Mouse (Mus musculus) heart, postnatal 14 days (tissue): Measurements from ENCODE around the gene Phf23. TPM values are rescaled to one million over a fixed set of nuclear protein-coding genes. Genes with fewer than 3 reads are reported as not detected.
"Not testable (repeated sequence)": the region's sequence is repeated elsewhere in the genome, so short reads cannot be mapped to it uniquely, and the experiment has no call there.

ENCODE experiments used
- DNase-seq, 2 experiments: peaks; one replicate each; pipeline ENCODE4 v3.0.0; 2021 to 2022
- intact Hi-C: fragments of 180-260 bp; cut with DNase I; formaldehyde crosslinking; loops from one replicate; pipeline ENCODE4 v1.15.1; 2025
- long read RNA-seq, 2 experiments: library from polyadenylated mRNA; stranded (forward); transcript quantifications; one replicate each; pipeline ENCODE4 v2.0.0; 2021
- total RNA-seq, 2 experiments: library from RNA; stranded (reverse); gene quantifications; 2 replicates each; pipeline ENCODE4 v1.2.3; 2021

Gene Phf23
- total RNA-seq, result 10 to 100 TPM; 27.4 to 31.5 TPM
- long read RNA-seq, experiment 1, transcript Phf23-201 (5 exons, 2,006 nt), result major isoform, 30 of 40 reads
- long read RNA-seq, experiment 1, partial matches to known transcripts, result 4 of 40 reads
- long read RNA-seq, experiment 1, other reads (novel, unspliced or antisense), result 2 of 40 reads
- long read RNA-seq, experiment 2, transcript Phf23-201 (5 exons, 2,006 nt), result major isoform, 18 of 30 reads
- long read RNA-seq, experiment 2, partial matches to known transcripts, result 1 of 30 reads
- long read RNA-seq, experiment 2, other reads (novel, unspliced or antisense), result 8 of 30 reads

DNA sequence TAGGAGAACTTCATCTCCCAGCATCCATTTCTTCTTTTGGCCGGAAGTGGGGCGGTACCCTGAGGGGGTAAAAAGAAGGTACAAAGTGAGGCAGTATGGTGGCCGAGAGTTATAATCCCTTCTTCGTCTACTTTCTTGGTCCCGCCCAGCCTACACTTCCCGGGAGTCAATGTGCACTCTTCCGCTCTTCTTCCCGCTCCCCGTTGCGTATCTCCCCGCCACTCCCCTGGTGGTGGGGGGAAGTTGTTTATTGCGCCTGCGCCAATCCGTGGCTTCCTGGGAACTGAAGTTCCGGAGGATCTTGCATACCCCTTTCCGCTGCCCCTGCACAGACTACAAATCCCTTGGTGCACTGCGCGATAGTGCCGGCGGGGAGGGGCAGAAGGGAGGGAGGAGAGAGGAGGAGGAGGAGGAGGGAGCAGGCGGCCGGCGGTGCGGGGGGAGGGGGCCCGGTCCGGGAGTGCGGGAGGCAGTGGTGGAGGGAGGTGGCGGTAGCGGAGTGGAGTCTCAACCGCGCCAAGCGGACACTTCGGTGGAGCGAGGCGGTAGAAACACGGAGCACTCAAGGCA is at the start of gene Phf23:
Gene Phf23 (plus strand): TSS at position 387 of the 570 bp plus-strand sequence.
- peak; percentile 96 to 97 for DNase-seq
- intact Hi-C loops, result loop anchor here (10.0 kb wide), 1 partner anchor 659 kb away; the partner anchor contains the start of genes Eno3 and Pfn1

DNA sequence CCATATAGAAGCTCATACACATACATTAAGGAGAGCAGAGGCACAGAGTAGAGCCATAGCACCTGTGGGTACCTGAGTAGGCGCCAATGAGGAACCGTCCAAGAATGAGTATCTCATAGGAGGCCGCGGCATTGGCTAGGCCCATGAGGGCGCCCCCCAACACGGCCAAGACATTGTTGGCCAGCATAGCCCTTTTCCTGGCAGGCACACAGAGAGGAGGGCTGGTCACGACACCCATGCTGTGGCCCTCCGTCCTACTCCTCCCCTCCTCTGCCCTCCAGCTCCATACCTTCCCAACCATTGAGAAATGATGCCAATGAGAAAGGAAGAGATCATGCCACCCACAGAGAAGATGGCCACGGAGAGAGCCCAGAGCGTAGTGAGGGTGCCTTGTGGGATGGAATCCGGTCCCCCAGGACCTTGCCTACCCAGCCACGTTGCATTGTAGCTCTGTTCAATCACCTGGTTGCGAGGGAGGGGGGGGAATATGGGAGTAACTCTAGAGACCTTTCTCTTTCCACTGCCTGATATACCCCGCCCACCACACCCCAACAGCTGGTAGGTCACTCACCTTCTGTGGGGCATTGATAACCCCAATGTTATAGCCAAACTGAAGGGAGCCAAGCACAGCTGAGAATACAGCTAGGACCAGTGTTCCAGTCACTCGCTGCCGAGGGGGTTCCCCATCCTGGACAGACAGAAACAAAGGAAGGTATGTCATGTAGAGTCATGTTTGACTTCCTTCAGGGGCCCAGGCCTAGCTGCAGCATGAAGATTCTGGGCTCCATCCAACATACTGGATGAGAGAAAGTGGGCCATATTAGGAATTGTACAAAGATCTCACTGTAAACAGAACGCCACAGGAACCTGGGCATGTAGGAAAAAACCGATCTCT is 49.3 kb upstream of the Phf23 start:
- DNase-seq, result no peak

DNA sequence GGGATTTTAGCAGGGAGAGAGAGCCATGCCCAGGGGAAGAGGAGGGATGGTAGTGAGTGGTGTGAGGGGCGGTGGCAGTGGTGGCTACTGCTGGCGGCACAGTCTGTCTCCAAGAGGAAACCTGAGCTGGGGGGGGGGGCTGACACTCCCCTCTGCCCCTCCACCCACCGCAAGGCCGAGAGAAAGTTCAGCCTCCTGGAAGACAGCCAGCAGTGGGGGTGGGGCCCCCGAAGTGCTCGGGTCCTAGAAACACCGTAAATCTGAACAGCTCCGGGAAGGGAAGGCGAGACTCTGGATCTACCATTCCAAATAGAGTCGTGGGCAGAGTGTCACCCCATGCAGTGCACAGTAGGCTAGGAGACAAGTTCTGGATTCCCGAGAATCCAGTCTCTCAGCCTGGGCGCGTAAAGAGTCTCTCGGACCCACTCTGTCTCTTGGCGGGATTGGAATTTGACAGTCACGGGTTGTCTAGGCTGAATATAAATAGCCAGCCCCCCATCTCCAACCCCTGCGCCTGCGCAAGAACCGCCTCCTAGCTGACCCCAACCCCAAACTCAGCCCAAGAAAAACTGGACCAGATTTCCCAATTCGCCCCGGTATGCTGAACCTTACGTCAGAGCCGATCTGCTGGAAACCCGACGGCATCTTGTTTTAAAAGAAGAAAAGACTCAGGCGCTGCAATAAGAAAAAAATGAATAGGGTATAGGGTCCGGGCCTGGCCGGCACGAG is 48.1 kb upstream of the Phf23 start:
- peak; percentile 70 to 81 for DNase-seq
- intact Hi-C loops, result loop anchor here (1.0 to 2.0 kb wide), 2 partner anchors 13 to 67 kb away; partner anchors contain the start of gene Kctd11

More for the DNA sequence above, 49.3 kb upstream of the Phf23 start:
- intact Hi-C loops, result no loop called here

DNA sequence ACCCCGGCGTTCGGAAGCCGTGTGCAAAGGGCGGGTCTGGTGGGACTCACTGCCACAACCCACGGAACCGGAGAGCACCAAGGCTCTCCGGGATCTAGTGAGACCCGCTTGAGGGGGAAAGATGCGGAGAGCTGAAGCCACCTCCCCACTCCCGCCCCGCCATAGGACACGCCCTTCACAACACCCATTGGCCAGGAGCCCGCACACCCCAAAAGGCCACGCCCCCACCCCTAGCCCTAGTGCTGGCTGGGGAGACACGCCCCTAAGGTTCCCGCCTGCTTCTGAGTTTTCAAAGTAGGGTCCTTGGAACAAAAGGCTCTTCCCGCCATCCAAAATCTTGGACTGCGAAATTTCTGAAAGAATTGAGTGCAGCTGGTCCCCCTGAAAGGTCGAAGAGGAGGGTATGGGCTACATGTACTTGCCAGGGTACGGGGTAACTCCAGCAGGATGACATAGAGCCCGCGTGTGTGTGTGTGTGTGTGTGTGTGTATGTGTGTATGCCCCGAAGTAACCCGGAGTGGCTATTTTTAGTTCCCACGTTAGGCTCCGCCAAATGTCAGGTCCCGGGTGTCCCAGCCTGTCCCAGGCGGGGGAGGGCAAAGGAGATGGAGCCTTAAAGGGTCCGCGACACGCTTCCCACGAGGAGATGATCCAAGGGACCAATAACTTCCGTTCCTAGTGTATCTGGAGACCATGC is 47.4 kb upstream of the Phf23 start, which contains the start of gene Slc2a4:
Gene Slc2a4 (minus strand): TSS at position 123 of the 697 bp plus-strand sequence.
- DNase-seq, result peak; percentile 92 to 96
- intact Hi-C loops, result loop anchor here (1.0 to 2.0 kb wide), 2 partner anchors 14 to 67 kb away; partner anchors contain the start of gene Kctd11

DNA sequence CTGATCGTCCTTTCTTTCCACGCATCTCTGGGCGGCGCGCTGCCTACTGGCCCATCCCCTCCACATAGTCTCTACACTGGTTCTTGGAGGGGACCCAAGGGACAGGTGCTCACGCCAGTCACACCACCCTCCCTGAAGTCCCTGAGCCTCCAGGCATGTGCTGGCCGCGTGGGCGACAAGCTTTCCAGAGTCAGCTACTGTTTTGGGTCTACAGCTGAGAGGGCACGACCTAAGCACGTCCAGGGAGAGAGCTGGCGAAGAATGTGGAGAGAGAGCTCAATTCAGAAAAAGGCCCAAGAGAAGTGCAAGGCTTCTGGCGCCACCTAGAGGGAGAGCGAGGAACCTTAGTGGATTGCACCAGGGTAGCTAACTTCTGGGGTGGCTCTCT is 46.8 kb upstream of the Phf23 start:
- peak; percentile 88 to 94 for DNase-seq
- intact Hi-C loops, result loop anchor here (1.0 to 2.0 kb wide), 2 partner anchors 14 to 68 kb away; partner anchors contain the start of gene Kctd11

DNA sequence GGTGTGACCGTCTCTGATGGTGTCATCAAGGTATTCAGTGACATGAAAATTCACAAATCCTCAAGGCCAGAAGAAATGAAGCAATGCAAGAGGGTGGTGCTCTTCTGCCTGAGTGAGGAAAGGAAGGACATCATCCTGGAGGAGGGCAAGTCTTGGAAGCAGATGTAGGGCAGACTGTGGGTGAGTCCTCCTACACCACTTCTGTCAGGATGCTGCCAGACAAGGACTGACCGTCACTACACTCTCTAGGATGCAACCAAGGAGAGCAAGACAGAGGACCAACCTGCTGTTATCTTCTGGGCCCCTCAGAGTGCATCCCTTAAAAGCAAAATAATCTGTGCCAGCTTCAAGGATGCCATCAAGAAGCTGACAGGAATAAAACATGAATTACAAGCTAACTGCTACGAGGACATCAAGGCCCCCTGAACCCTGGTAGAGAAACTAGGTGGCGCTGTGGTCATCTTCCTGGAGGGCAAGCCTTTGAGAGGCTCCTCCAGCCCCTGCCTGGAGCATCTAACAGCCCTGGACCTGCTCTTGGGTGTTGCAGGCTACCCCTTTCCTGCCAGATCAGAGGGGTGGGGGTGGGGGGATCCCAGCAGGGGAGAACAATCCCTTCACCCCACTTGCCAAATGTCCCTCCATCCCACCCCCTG is 44.6 kb upstream of the Phf23 start:
- intact Hi-C loops, result no loop called here
- DNase-seq, result peak in 1 of 2 experiments; percentile 39

DNA sequence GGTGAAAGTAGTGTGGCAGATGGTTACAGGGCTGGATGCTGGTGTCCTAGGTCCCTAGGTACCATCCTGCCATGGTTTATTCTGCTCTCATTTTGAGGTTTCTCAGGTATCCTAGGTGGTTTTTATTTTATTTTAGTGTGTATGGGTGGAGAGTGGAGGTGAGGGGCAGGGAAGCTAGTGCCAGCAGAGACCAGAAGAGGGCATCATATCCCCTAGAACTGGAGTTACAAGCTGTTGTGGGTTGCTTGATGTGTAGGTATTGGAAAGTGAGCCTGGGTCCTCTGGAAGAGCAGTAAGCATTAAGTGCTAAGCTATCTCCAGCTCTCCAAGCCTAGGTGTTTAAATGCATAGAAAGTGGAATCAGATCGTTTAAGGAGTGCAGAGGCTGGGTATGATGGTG is 43.3 kb upstream of the Phf23 start:
- DNase-seq, result no peak
- intact Hi-C loops, result no loop called here

DNA sequence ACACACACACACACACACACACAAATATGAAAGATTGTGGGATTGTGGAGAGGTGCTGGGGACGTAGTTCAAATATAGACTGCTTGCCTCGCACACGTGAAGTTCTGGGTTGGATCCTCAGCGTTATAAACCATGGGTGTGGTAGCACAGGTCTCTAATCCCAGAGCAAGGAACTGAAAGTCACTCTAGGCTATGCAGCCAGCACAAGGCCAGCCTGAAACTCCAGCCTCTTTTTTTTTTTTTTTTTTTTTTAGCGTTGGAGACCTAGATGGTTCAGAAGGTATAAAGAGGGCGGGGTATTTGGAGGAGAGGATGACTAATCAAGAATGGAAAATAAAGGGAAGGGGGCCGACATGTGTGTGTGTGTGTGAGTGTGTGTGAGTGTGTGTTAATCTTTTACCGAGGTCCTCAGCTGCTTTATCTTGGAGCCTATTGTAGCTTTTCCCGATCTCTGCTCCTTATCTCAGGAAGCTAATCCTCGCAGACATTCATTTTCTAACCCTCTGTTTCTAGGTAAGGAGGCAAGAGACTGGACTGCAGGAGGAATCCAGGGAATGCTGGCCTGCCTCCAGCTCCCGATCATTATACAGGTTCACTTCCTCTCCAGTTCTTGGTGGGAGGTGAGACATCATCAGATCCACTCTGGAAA is 42.2 kb upstream of the Phf23 start:
- intact Hi-C loops, result no loop called here
- DNase-seq, result no peak

DNA sequence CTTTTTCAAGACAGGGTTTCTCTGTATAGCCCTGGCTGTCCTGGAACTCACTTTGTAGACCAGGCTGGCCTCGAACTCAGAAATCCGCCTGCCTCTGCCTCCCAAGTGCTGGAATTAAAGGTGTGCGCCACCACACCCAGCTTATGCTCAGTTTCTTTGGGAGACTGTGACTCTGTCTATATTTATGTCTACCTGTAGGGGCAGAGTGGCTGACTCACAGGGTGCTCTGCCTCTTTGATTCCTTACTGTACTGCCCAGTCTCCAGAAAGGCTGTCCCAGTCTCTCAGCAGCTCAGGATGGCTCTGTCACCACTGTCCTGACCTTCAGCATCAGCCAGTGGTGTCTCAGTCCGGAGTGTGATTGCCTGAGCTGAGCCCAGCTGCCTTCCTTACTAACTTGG is 40.0 kb upstream of the Phf23 start:
- intact Hi-C loops, DNase-seq: not testable (repeated sequence)

DNA sequence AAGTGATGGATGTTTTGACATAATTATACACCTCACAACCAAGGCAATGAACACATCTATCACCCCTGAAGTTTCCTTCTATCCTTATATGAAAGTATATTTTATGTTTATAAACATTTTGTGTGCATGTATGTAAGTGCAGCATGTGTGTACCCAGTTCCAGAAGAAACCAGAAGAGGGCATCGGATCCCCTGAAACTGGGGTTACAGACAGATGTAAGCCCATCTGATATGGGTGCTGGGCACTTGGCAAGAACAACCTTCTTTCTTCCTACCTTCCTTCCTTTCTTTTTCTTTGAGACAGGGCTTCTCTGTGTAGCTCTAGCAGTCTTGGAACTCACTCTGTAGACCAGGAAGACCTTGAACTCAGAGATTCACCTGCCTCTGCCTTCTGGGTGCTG is 39.4 kb upstream of the Phf23 start:
- DNase-seq, result no peak
- intact Hi-C loops, result no loop called here

DNA sequence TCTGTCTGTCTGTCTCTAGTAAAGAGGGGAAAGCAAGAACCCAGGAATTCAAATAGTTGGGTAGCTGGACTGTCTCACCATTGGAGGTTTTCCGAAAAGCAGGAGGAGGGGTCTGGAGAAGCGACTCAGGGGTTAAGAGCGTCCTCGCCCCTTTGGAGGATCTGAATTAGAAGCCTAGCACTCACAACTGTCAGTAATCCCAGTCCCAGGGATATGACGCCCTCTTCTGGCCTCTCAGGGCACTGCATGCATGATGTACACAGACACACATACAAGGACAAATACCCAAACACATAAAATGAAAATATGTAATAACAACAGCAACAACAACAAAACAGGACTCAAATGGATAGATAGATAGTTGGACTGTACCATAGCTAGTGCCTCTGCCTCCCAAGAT is 35.0 kb upstream of the Phf23 start:
- no peak for DNase-seq
- intact Hi-C loops, result no loop called here

DNA sequence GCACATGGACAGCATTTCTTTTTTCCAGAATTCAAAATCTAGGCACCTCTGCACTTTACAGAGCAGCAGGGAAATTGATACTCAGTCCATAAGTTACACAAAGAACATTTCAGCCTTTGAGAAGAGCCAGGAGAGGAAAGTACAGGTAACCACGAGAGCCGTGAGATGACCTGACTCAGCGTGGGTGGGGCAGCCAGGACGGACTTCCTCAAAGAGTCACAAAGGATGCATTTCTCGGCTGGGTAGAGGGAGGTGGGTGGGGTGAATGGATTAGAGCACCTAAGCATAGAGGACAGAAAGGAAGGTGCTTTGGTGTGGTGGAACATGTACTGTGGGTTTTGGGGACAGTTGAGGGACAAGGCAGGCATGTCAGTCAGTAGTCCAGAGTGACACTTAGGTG is 33.7 kb upstream of the Phf23 start:
- DNase-seq, result no peak
- intact Hi-C loops, result loop anchor here (2.0 kb wide), 1 partner anchor 15 kb away; no protein-coding TSS in a partner anchor

DNA sequence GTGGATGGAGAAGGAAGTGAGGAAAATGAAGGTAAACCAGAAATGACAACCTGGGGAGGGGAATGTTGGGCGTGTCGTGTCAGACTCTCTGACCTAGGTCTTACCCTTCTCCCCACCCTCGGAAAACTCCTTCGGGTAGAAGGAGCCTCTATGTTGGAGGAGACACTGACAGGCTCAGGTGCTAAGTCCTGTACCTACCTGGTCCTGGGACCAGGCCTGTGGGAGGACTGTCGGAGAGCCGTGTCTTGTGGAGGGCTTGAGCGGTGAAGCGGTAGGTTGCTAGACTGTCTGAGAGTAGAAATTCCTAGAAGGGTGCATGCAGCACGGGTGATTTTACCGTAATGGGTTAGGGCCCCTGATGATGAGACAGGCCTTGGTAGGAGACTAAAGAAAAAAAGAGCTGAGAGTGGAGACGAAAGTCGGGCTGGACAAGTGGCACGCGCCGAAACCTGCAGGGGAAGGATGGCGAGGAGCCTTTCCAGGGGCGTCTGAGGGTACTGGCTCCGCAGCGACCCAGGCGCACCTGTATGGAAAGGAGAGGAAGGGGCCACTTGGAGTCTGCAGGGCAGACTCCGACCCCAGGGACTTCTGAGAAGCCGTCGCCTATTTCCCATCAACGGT is 30.8 kb upstream of the Phf23 start, which contains the start of gene Cldn7:
Gene Cldn7 (plus strand): TSS at position 130 of the 621 bp plus-strand sequence.
- intact Hi-C loops, result no loop called here
- no peak for DNase-seq

DNA sequence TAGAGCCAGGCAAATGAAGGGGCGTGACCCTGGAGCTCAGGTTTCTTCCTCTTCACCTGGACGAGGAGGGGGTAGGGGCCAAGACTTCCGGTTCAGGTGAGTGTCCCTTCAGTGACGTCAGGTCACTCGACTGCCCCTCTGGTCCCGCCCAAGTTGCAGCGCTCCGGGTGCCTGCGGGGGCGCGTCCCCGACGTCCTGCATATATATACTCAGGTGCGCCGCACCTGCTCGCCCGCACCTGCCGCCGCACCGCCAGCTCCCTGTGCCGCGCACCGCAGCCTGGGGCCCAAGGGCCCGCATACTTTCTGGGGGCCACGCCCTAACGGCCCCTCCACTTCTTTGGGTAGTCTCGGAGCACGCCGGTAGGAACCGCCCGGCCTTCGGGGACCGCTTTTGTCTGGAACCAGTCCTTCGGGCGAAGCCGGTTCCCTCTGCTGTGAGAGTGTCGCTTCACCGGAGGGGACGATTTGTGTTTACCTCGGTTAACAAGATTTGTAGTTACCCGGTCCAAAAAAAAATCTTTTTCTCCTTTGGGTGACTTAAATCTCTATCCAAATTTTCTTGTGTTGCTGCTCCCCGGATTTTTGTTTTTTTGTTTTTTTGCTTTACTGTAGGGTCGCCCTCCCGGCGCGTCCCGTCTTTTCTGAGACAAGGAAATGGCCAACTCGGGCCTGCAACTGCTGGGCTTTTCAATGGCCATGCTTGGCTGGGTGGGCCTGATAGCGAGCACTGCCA is 30.1 kb upstream of the Phf23 start:
- intact Hi-C loops, result no loop called here
- no peak for DNase-seq

DNA sequence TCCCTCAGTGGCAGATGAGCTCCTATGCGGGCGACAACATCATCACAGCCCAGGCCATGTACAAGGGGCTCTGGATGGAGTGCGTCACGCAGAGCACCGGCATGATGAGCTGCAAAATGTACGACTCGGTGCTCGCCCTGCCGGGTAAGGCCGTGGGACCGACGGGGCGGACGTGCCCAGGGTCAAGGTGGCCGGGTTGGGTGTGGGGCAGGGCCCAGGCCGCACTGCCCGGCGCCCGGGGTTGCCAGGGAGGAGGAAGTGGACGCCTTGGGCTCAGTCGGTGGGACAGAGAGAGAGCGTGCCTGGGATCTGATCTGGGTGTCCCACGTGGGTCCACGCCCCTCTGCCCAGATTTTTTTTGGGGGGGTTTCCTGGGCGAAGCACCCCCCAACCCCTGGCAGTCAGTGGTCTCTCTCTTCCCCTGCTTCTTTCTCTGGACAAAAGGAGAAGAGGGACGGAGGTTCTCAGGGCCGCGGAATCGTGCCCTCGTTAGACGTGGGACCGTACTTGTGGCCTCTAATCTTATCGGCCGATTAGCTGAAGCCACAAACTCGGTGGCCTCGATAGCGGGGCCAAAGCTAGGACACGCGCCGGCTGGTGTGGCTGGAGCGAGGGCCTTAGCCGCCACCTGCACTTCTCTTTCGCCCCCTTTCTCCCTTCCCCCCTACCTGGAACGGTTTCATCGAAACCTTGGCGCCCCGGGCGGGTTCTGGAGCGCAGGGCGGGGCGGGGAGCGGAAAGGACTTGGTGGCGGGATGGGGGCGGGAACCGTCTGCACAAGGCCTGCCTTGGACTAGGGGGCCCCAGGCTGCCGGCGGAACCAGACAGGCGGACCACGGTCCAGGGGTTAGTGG is 29.3 kb upstream of the Phf23 start:
- intact Hi-C loops, result no loop called here
- DNase-seq, result peak; percentile 41 to 42

DNA sequence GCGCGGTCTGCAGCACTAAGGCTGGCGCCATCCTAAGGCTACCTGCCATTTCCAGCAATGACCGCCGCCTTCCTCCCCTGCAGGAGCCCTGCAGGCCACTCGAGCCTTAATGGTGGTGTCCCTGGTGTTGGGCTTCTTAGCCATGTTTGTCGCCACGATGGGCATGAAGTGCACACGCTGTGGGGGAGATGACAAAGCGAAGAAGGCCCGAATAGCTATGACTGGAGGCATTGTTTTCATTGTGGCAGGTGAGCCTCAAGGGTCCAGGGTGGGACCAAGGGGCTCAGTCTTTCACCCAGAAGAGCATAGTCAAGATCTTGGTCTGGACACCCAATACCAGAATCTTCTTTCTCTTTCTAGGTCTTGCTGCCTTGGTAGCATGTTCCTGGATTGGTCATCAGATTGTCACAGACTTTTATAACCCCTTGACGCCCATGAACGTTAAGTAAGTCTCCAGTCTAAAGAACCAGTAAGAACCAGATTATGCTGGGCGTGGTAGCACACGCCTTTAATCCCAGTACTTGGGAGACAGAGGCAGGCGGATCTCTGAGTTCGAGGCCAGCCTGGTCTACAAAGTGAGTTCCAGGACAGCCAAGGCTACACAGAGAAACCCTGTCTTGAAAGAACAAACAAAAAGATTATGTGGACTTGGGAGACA is 28.6 kb upstream of the Phf23 start:
- DNase-seq, result no peak
- intact Hi-C loops, result no loop called here
